ENCODE assay signal across 10 mouse cellular contexts in genomic region chr6:99201271-99201705, GRCm38 (mm10).
DNase-seq lines count a peak whose midpoint lies in the region; ATAC-seq and TF ChIP-seq lines count a peak whose summit lies in the region.
"Had no signal": no experiment of that assay in that cellular context is flagged by ENCODE, and none has a peak within 500 bp of the region (broad histone marks: within the 10 kb centered on the region; RNA-seq: fewer than 3 reads in every experiment).

No protein-coding gene starts in this region.

- peaks cover 13% of the 10 kb centered on the region for H3K4me1 ChIP-seq in hindbrain, embryonic 11.5 days (replicated peaks; ENCODE audit: control insufficient read depth, insufficient read depth, low read length)
- H3K4me1 ChIP-seq in hindbrain, postnatal 0 days (ENCODE audit: insufficient read depth, low read length) = 0 out of 2 replicates have a peak, but pooled peaks cover 10% of the 10 kb centered on the region
- peaks cover 32% of the 10 kb centered on the region for H3K4me1 ChIP-seq in embryonic facial prominence, embryonic 14.5 days (ENCODE audit: control insufficient read depth, insufficient read depth, low read length)
- peaks cover 63% of the 10 kb centered on the region for H3K4me1 ChIP-seq in midbrain, embryonic 13.5 days (replicated peaks)
- peaks cover 33% of the 10 kb centered on the region for H3K4me1 ChIP-seq in liver, embryonic 11.5 days (replicated peaks; ENCODE audit: control insufficient read depth, insufficient read depth, low read length)

- POLR2A ChIA-PET in Patski (lab: Charles Lee) = interaction anchor here (0.7 kb wide), 1 partner anchor 318 kb away, joined by 5 read pairs; no protein-coding TSS in a partner anchor

- no peaks in the 10 kb centered on the region for H3K36me3 ChIP-seq in hindbrain, embryonic 11.5 days (ENCODE audit: control insufficient read depth, insufficient read depth, low read length)
- no peaks in the 10 kb centered on the region for H3K36me3 ChIP-seq in hindbrain, postnatal 0 days (ENCODE audit: insufficient read depth, low read length)
- no peaks in the 10 kb centered on the region for H3K36me3 ChIP-seq in embryonic facial prominence, embryonic 14.5 days (ENCODE audit: control insufficient read depth, insufficient read depth, low read length)
- no peaks in the 10 kb centered on the region for H3K36me3 ChIP-seq in midbrain, embryonic 13.5 days
- no peaks in the 10 kb centered on the region for H3K36me3 ChIP-seq in liver, embryonic 11.5 days (ENCODE audit: control insufficient read depth, insufficient read depth, low read length)

- H3K9me3 ChIP-seq in hindbrain, embryonic 11.5 days (ENCODE audit: control insufficient read depth, low read length) = no peaks in the 10 kb centered on the region
- H3K9me3 ChIP-seq in hindbrain, postnatal 0 days (ENCODE audit: low read length) = no peaks in the 10 kb centered on the region
- no peaks in the 10 kb centered on the region for H3K9me3 ChIP-seq in embryonic facial prominence, embryonic 14.5 days (ENCODE audit: control insufficient read depth, low read length)
- no peaks in the 10 kb centered on the region for H3K9me3 ChIP-seq in midbrain, embryonic 13.5 days
- no peaks in the 10 kb centered on the region for H3K9me3 ChIP-seq in liver, embryonic 11.5 days (ENCODE audit: control insufficient read depth, low read length)

- no peak overlapping the region for H3K9ac ChIP-seq in hindbrain, embryonic 11.5 days (ENCODE audit: low read depth, low read length)
- no peak overlapping the region for H3K9ac ChIP-seq in hindbrain, postnatal 0 days (replicated peaks; ENCODE audit: low read length)
- no peak overlapping the region for H3K9ac ChIP-seq in embryonic facial prominence, embryonic 14.5 days (ENCODE audit: low read depth, low read length)
- H3K9ac ChIP-seq in midbrain, embryonic 13.5 days (replicated peaks) = 0 out of 2 replicates have a peak overlapping the region, but pooled peaks have one; percentile 19
- H3K9ac ChIP-seq in liver, embryonic 11.5 days (ENCODE audit: low read depth, low read length) = no peak overlapping the region
- H3K9ac ChIP-seq: liver, postnatal 0 days had no signal

- in situ Hi-C loops in Patski (cut with MboI; ENCODE audit: low pct_unique_long_range_greater_than_20kb) = no loop called here

- 10% methylated on average over 4 of the region's 4 CpGs for WGBS in hindbrain, embryonic 11.5 days
- WGBS in hindbrain, postnatal 0 days = 12% methylated on average over 4 of the region's 4 CpGs
- 10% methylated on average over 4 of the region's 4 CpGs for WGBS in embryonic facial prominence, embryonic 14.5 days
- WGBS in midbrain, embryonic 13.5 days = 1% methylated on average over 4 of the region's 4 CpGs
- WGBS in liver, embryonic 11.5 days = 37% methylated on average over 4 of the region's 4 CpGs

- ATAC-seq in hindbrain, embryonic 11.5 days (ENCODE audit: low FRiP score) = 0 out of 2 replicates have a peak, but pooled peaks have one; percentile 29
- ATAC-seq in hindbrain, postnatal 0 days = no peak
- ATAC-seq in Patski = peak; percentile 31
- ATAC-seq in embryonic facial prominence, embryonic 14.5 days (ENCODE audit: low read depth) = no peak; the same call in 1 of the 2 replicates
- ATAC-seq in midbrain, embryonic 13.5 days = peak; percentile 68
- ATAC-seq in liver, embryonic 11.5 days (replicated peaks; ENCODE audit: low FRiP score) = no peak
- ATAC-seq: liver, postnatal 0 days had no signal

- H3K4me3 ChIP-seq in hindbrain, embryonic 11.5 days (ENCODE audit: low read depth, low read length) = no peak overlapping the region
- H3K4me3 ChIP-seq in hindbrain, postnatal 0 days (ENCODE audit: low read length) = no peak overlapping the region
- no peak overlapping the region for H3K4me3 ChIP-seq in embryonic facial prominence, embryonic 14.5 days (ENCODE audit: low read depth, low read length)
- no peak overlapping the region for H3K4me3 ChIP-seq in midbrain, embryonic 13.5 days (replicated peaks)
- no peak overlapping the region for H3K4me3 ChIP-seq in liver, embryonic 11.5 days (ENCODE audit: low read depth, low read length)

- CTCF ChIA-PET in Patski (lab: Charles Lee) = interaction anchor here (1.1 kb wide), 1 partner anchor 17 kb away, joined by 3 read pairs; no protein-coding TSS in a partner anchor

- H3K4me2 ChIP-seq in hindbrain, embryonic 11.5 days (replicated peaks; ENCODE audit: low read depth, low read length) = no peak overlapping the region
- H3K4me2 ChIP-seq in hindbrain, postnatal 0 days (ENCODE audit: low read depth, low read length) = no peak overlapping the region
- H3K4me2 ChIP-seq in embryonic facial prominence, embryonic 14.5 days (ENCODE audit: low read depth, low read length) = no peak overlapping the region
- H3K4me2 ChIP-seq in midbrain, embryonic 13.5 days (replicated peaks) = no peak overlapping the region
- no peak overlapping the region for H3K4me2 ChIP-seq in liver, embryonic 11.5 days

- H3K27me3 ChIP-seq in hindbrain, embryonic 11.5 days (ENCODE audit: control insufficient read depth, insufficient read depth, low read length) = no peaks in the 10 kb centered on the region
- H3K27me3 ChIP-seq in hindbrain, postnatal 0 days (ENCODE audit: insufficient read depth, low read length) = no peaks in the 10 kb centered on the region; the same call in 1 of the 2 replicates
- no peaks in the 10 kb centered on the region for H3K27me3 ChIP-seq in Patski
- no peaks in the 10 kb centered on the region for H3K27me3 ChIP-seq in embryonic facial prominence, embryonic 14.5 days (replicated peaks; ENCODE audit: control insufficient read depth, insufficient read depth, low read length)
- H3K27me3 ChIP-seq in midbrain, embryonic 13.5 days = peaks cover 3% of the 10 kb centered on the region; the same call in 1 of the 2 replicates
- no peaks in the 10 kb centered on the region for H3K27me3 ChIP-seq in liver, embryonic 11.5 days (replicated peaks; ENCODE audit: control insufficient read depth, insufficient read depth, low read length)

- H3K27ac ChIP-seq in hindbrain, embryonic 11.5 days (ENCODE audit: low read depth, low read length) = no peak overlapping the region
- H3K27ac ChIP-seq in hindbrain, postnatal 0 days = no peak overlapping the region
- no peak overlapping the region for H3K27ac ChIP-seq in embryonic facial prominence, embryonic 14.5 days (replicated peaks; ENCODE audit: low read depth, low read length)
- peak overlapping the region; percentile 55 for H3K27ac ChIP-seq in midbrain, embryonic 13.5 days
- no peak overlapping the region for H3K27ac ChIP-seq in liver, embryonic 11.5 days (ENCODE audit: low read depth, low read length)

- no peak for TF ChIP-seq CTCF in hindbrain, postnatal 0 days (IDR thresholded peaks at IDR 0.05; ENCODE audit: low read depth)
- no peak for TF ChIP-seq CTCF in Patski (IDR thresholded peaks at IDR 0.05)

- peak; percentile 48 for DNase-seq in hindbrain, embryonic 11.5 days (ENCODE audit: low spot score)
- no peak for DNase-seq in hindbrain, postnatal 0 days (ENCODE audit: low spot score)
- no peak for DNase-seq in Patski (ENCODE audit: low read depth, low spot score)
- peak; percentile 38 for DNase-seq in embryonic facial prominence, embryonic 14.5 days (ENCODE audit: low spot score)
- no peak for DNase-seq in thymus, postnatal 25 days
- DNase-seq in liver, embryonic 11.5 days (ENCODE audit: low spot score) = no peak
- DNase-seq in kidney, postnatal 36 days = no peak
- DNase-seq: layer of hippocampus, postnatal 36 days; liver, postnatal 0 days had no signal

Comparison
In these comparisons a context has a peak if more than half of its experiments do, and no peak if none do; other contexts are left out.
1. ATAC-seq: peak in hindbrain, embryonic 11.5 days (single experiment), Patski (single experiment) and midbrain, embryonic 13.5 days (single experiment); none in hindbrain, postnatal 0 days (single experiment), embryonic facial prominence, embryonic 14.5 days (single experiment) and liver, embryonic 11.5 days (single experiment).
2. DNase-seq: peak in hindbrain, embryonic 11.5 days (single experiment) and embryonic facial prominence, embryonic 14.5 days (single experiment); none in hindbrain, postnatal 0 days (single experiment), Patski (single experiment), thymus, postnatal 25 days (single experiment), liver, embryonic 11.5 days (single experiment) and kidney, postnatal 36 days (0 of 2).